Mouse (Mus musculus): ENCODE measurements around the gene Syne3.
A peak's percentile ranks its signal among the peaks of the same experiment; 100 is the strongest.

Gene Syne3

GRCm38 (mm10) chr12:105000487-105001283, 8.9 kb downstream of the Syne3 start:
- DNase-seq (ENCODE audit: low spot score in 2 of 2) = no peak

GRCm38 (mm10) chr12:104999171-104999570, 10.4 kb downstream of the Syne3 start:
- no peak for DNase-seq (ENCODE audit: low spot score in 2 of 2)

GRCm38 (mm10) chr12:104998541-104998940, 11.1 kb downstream of the Syne3 start:
- no peak for DNase-seq (ENCODE audit: low spot score in 2 of 2)

GRCm38 (mm10) chr12:104997641-104998293, 11.8 kb downstream of the Syne3 start:
- no peak for DNase-seq (ENCODE audit: low spot score in 2 of 2)

- DNase-seq (ENCODE audit: low spot score in 2 of 2) = no peak
Observed at GRCm38 (mm10) chr12:104997159-104997558, 12.4 kb downstream of the Syne3 start.

- no peak for DNase-seq (ENCODE audit: low spot score in 2 of 2)
Observed at GRCm38 (mm10) chr12:104996012-104996728, 13.4 kb downstream of the Syne3 start.

GRCm38 (mm10) chr12:104995259-104995876, 14.2 kb downstream of the Syne3 start:
- no peak for DNase-seq (ENCODE audit: low spot score in 2 of 2)

- DNase-seq (ENCODE audit: low spot score in 2 of 2) = peak in 1 of 2 experiments; percentile 51
Observed at GRCm38 (mm10) chr12:104992838-104993237, 16.8 kb downstream of the Syne3 start.

- no peak for DNase-seq (ENCODE audit: low spot score in 2 of 2)
Observed at GRCm38 (mm10) chr12:104992123-104992741, 17.4 kb downstream of the Syne3 start.

- no peak for DNase-seq (ENCODE audit: low spot score in 2 of 2)
Observed at GRCm38 (mm10) chr12:104990741-104991454, 18.7 kb downstream of the Syne3 start.

- no peak for DNase-seq (ENCODE audit: low spot score in 2 of 2)
Observed at GRCm38 (mm10) chr12:104987936-104988335, 21.7 kb downstream of the Syne3 start.

GRCm38 (mm10) chr12:104986781-104987180, 22.8 kb downstream of the Syne3 start:
- DNase-seq (ENCODE audit: low spot score in 2 of 2) = no peak

- no peak for DNase-seq (ENCODE audit: low spot score in 2 of 2)
Observed at GRCm38 (mm10) chr12:104986001-104986400, 23.6 kb downstream of the Syne3 start.

- DNase-seq (ENCODE audit: low spot score in 2 of 2) = no peak
Observed at GRCm38 (mm10) chr12:104985088-104985487, 24.5 kb downstream of the Syne3 start.

GRCm38 (mm10) chr12:104983476-104983875, 26.1 kb downstream of the Syne3 start:
- no peak for DNase-seq (ENCODE audit: low spot score in 2 of 2)

- DNase-seq (ENCODE audit: low spot score in 2 of 2) = no peak
Observed at GRCm38 (mm10) chr12:104978943-104979723, 30.5 kb downstream of the Syne3 start.

GRCm38 (mm10) chr12:104978420-104978819, 31.2 kb downstream of the Syne3 start:
- peak; percentile 44 to 83 for DNase-seq (ENCODE audit: low spot score in 2 of 2)

- no peak for DNase-seq (ENCODE audit: low spot score in 2 of 2)
Observed at GRCm38 (mm10) chr12:104976903-104977302, 32.7 kb downstream of the Syne3 start.

- no peak for DNase-seq (ENCODE audit: low spot score in 2 of 2)
Observed at GRCm38 (mm10) chr12:104976331-104976817, 33.2 kb downstream of the Syne3 start.

GRCm38 (mm10) chr12:104972860-104973259, 36.7 kb downstream of the Syne3 start:
- no peak for DNase-seq (ENCODE audit: low spot score in 2 of 2)

All from urinary bladder, postnatal 36 days (tissue).